Mouse (Mus musculus) limb, embryonic 11.5 days (tissue): ENCODE measurements around the gene Parp11. TPM values are rescaled to one million over a fixed set of nuclear protein-coding genes. Genes with fewer than 3 reads are reported as not detected.

Experiments used
- ATAC-seq: fragments of 200-750 bp; cut with Nextera tagmentation; 2 replicates; pipeline ENCODE4 v1.8.0; 2017; ENCODE audit warnings: low read depth; ENCODE audit not compliant: insufficient number of reproducible peaks, low FRiP score, low TSS enrichment
- DNase-seq: peaks from one replicate; pipeline ENCODE4 v3.0.0-alpha.2; 2015; ENCODE audit warnings: low spot score
- H3K27ac ChIP-seq: fragments of 300-500 bp; sonication (generic); replicated peaks from 2 replicates; pipeline ENCODE4 v1.5.1; 2014; ENCODE audit warnings: low read depth, mild to moderate bottlenecking, low read length
- H3K27me3 ChIP-seq: fragments of 300-500 bp; sonication (generic); 2 replicates; pipeline ENCODE4 v1.6.1; 2014; ENCODE audit warnings: mild to moderate bottlenecking, low read length, mixed read lengths; ENCODE audit not compliant: control insufficient read depth, insufficient read depth
- H3K36me3 ChIP-seq: fragments of 300-500 bp; sonication (generic); 2 replicates; pipeline ENCODE4 v1.6.1; 2014; ENCODE audit warnings: mild to moderate bottlenecking, low read length, moderate library complexity, mixed read lengths; ENCODE audit not compliant: control insufficient read depth, insufficient read depth
- H3K4me1 ChIP-seq: fragments of 300-500 bp; sonication (generic); 2 replicates; pipeline ENCODE4 v1.6.1; 2014; ENCODE audit warnings: low read length, mixed read lengths; ENCODE audit not compliant: control insufficient read depth, insufficient read depth
- H3K4me2 ChIP-seq: fragments of 300-500 bp; sonication (generic); 2 replicates; pipeline ENCODE4 v1.6.1; 2014; ENCODE audit warnings: low read depth, mild to moderate bottlenecking, moderate library complexity; ENCODE audit not compliant: severe bottlenecking
- H3K4me3 ChIP-seq: fragments of 300-500 bp; sonication (generic); 2 replicates; pipeline ENCODE4 v1.5.1; 2014; ENCODE audit warnings: low read depth, low read length
- H3K9ac ChIP-seq: fragments of 300-500 bp; sonication (generic); 2 replicates; pipeline ENCODE4 v1.6.1; 2014; ENCODE audit warnings: mild to moderate bottlenecking, low read length
- H3K9me3 ChIP-seq: fragments of 300-500 bp; sonication (generic); 2 replicates; pipeline ENCODE4 v1.6.1; 2016; ENCODE audit warnings: low read length; ENCODE audit not compliant: control insufficient read depth
- WGBS: fragments of 180-500 bp; shearing (Covaris S2); extraction: QIAGEN DNeasy Blood & Tissue Kit; methylation state at CpG from one replicate; pipeline ENCODE4 v1.1.7; 2014; 5-methylcytosine and 5-hydroxymethylcytosine counted together
- polyA plus RNA-seq: library from polyadenylated mRNA; unstranded; fragments of >200 nt; fragmentation: Nextera tagmentation; extraction: Ambion mirVana; gene quantifications from 2 replicates; pipeline ENCODE4 v1.2.1, GENCODE M21; 2014

The Parp11 gene
- polyA plus RNA-seq, 1 experiment from 2014 or later, result 34.4 TPM

GRCm38 (mm10) chr6:127493750-127494149 is 47.1 kb downstream of the Parp11 start:
- DNase-seq, result no peak
- 90% methylated on average over 13 of the region's 13 CpGs for WGBS
- Histone ChIP-seq H3K4me1 (peaks cover 11% of the 10 kb centered on the region; the same call in 1 of the 2 replicates), H3K36me3 (no peaks in the 10 kb centered on the region), H3K27me3 (no peaks in the 10 kb centered on the region), H3K9ac (no peak overlapping the region), H3K9me3 (no peaks in the 10 kb centered on the region), H3K4me3 (no peak overlapping the region), H3K27ac (no peak overlapping the region), H3K4me2 (no peak overlapping the region)
- ATAC-seq, result no peak

GRCm38 (mm10) chr6:127494357-127494756 is 47.7 kb downstream of the Parp11 start:
- H3K9me3 ChIP-seq, result no peaks in the 10 kb centered on the region
- H3K9ac ChIP-seq, result no peak overlapping the region
- WGBS, result 89% methylated on average over 9 of the region's 9 CpGs
- no peaks in the 10 kb centered on the region for H3K36me3 ChIP-seq
- no peak overlapping the region for H3K4me2 ChIP-seq
- DNase-seq (no peak), ATAC-seq (no peak)
- H3K4me3 ChIP-seq, result no peak overlapping the region
- H3K27ac ChIP-seq, result no peak overlapping the region
- peaks cover 11% of the 10 kb centered on the region; the same call in 1 of the 2 replicates for H3K4me1 ChIP-seq
- H3K27me3 ChIP-seq, result no peaks in the 10 kb centered on the region

- Histone ChIP-seq H3K27ac (no peak overlapping the region), H3K4me3 (no peak overlapping the region), H3K9me3 (no peaks in the 10 kb centered on the region), H3K9ac (no peak overlapping the region), H3K36me3 (no peaks in the 10 kb centered on the region), H3K4me2 (no peak overlapping the region), H3K27me3 (no peaks in the 10 kb centered on the region), H3K4me1 (peaks cover 11% of the 10 kb centered on the region; the same call in 1 of the 2 replicates)
- DNase-seq (no peak), ATAC-seq (peak; percentile 57; the same call in 1 of the 2 replicates)
- whole genome bisulfite sequencing, result 82% methylated on average over 2 of the region's 2 CpGs
Observed at GRCm38 (mm10) chr6:127495251-127495650, 48.6 kb downstream of the Parp11 start.

- ATAC-seq (0 out of 2 replicates have a peak, but pooled peaks have one; percentile 13), DNase-seq (no peak)
- Histone ChIP-seq H3K9ac (no peak overlapping the region), H3K4me3 (no peak overlapping the region), H3K9me3 (no peaks in the 10 kb centered on the region), H3K27me3 (no peaks in the 10 kb centered on the region), H3K36me3 (no peaks in the 10 kb centered on the region), H3K4me1 (peaks cover 11% of the 10 kb centered on the region; the same call in 1 of the 2 replicates), H3K27ac (no peak overlapping the region), H3K4me2 (no peak overlapping the region)
- 18% methylated on average over 6 of the region's 6 CpGs for WGBS
Observed at GRCm38 (mm10) chr6:127495876-127496275, 49.2 kb downstream of the Parp11 start.

GRCm38 (mm10) chr6:127496841-127497656 is 50.4 kb downstream of the Parp11 start:
- no peak overlapping the region for H3K27ac ChIP-seq
- ATAC-seq, result no peak
- no peaks in the 10 kb centered on the region for H3K9me3 ChIP-seq
- no peak overlapping the region for H3K9ac ChIP-seq
- no peak for DNase-seq
- no peaks in the 10 kb centered on the region for H3K27me3 ChIP-seq
- no peak overlapping the region for H3K4me2 ChIP-seq
- 62% methylated on average over 18 of the region's 18 CpGs for WGBS
- no peaks in the 10 kb centered on the region for H3K36me3 ChIP-seq
- no peak overlapping the region for H3K4me3 ChIP-seq
- H3K4me1 ChIP-seq, result peaks cover 11% of the 10 kb centered on the region; the same call in 1 of the 2 replicates

GRCm38 (mm10) chr6:127500119-127500518 is 53.5 kb downstream of the Parp11 start:
- ATAC-seq (no peak), DNase-seq (no peak)
- no peak overlapping the region for H3K4me2 ChIP-seq
- H3K27me3 ChIP-seq, result no peaks in the 10 kb centered on the region
- H3K36me3 ChIP-seq, result no peaks in the 10 kb centered on the region
- H3K9ac ChIP-seq, result no peak overlapping the region
- no peak overlapping the region for H3K4me3 ChIP-seq
- WGBS, result 77% methylated on average over 9 of the region's 9 CpGs
- no peak overlapping the region for H3K27ac ChIP-seq
- peaks cover 11% of the 10 kb centered on the region; the same call in 1 of the 2 replicates for H3K4me1 ChIP-seq
- H3K9me3 ChIP-seq, result no peaks in the 10 kb centered on the region

GRCm38 (mm10) chr6:127500806-127501205 is 54.2 kb downstream of the Parp11 start:
- Histone ChIP-seq H3K27me3 (no peaks in the 10 kb centered on the region), H3K4me3 (no peak overlapping the region), H3K4me1 (peaks cover 9% of the 10 kb centered on the region; the same call in 1 of the 2 replicates), H3K9ac (no peak overlapping the region), H3K4me2 (no peak overlapping the region), H3K36me3 (no peaks in the 10 kb centered on the region), H3K27ac (no peak overlapping the region), H3K9me3 (no peaks in the 10 kb centered on the region)
- DNase-seq, result no peak
- 84% methylated on average over 3 of the region's 3 CpGs for WGBS
- ATAC-seq, result no peak

- H3K27ac ChIP-seq, result no peak overlapping the region
- H3K4me3 ChIP-seq, result no peak overlapping the region
- DNase-seq (peak; percentile 65), ATAC-seq (no peak)
- H3K4me1 ChIP-seq, result 0 out of 2 replicates have a peak, but pooled peaks cover 4% of the 10 kb centered on the region
- H3K36me3 ChIP-seq, result no peaks in the 10 kb centered on the region
- no peaks in the 10 kb centered on the region for H3K9me3 ChIP-seq
- no peak overlapping the region for H3K9ac ChIP-seq
- no peak overlapping the region for H3K4me2 ChIP-seq
- WGBS, result 68% methylated on average over 3 of the region's 3 CpGs
- no peaks in the 10 kb centered on the region for H3K27me3 ChIP-seq
Observed at GRCm38 (mm10) chr6:127502530-127502929, 55.9 kb downstream of the Parp11 start.
